Comparison of ENCODE assay signal across 16 mouse cellular contexts in genomic region chr9:64734166-64734565, GRCm38 (mm10). TPM values are rescaled to one million over a fixed set of nuclear protein-coding genes. Genes with fewer than 3 reads are reported as not detected.
DNase-seq lines count a peak whose midpoint lies in the region; ATAC-seq and TF ChIP-seq lines count a peak whose summit lies in the region.
"Had no signal": no experiment of that assay in that cellular context is flagged by ENCODE, and none has a peak within 500 bp of the region (broad histone marks: within the 10 kb centered on the region; RNA-seq: fewer than 3 reads in every experiment).

No protein-coding gene starts in this region.

- no peak overlapping the region for H3K9ac ChIP-seq in heart, embryonic 16.5 days (ENCODE audit: low read length)
- H3K9ac ChIP-seq in lung, postnatal 0 days (replicated peaks; ENCODE audit: low read depth) = no peak overlapping the region
- H3K9ac ChIP-seq: hindbrain, embryonic 13.5 days; neural tube, embryonic 13.5 days had no signal

- intact Hi-C loops in heart, postnatal 10 days (cut with DNase I) = no loop called here

- no peak overlapping the region for H3K4me3 ChIP-seq in heart, embryonic 16.5 days (ENCODE audit: low read length)
- no peak overlapping the region for H3K4me3 ChIP-seq in thymus, adult 2 months (ENCODE audit: control insufficient read depth, insufficient read depth, low read length)
- H3K4me3 ChIP-seq in macrophage (ENCODE audit: inconsistent target) = no peak overlapping the region
- no peak overlapping the region for H3K4me3 ChIP-seq in lung, postnatal 0 days (ENCODE audit: low read depth, low read length)
- H3K4me3 ChIP-seq: hindbrain, embryonic 13.5 days; neural tube, embryonic 13.5 days had no signal

- no peak for TF ChIP-seq POLR2A in thymus, adult 2 months (IDR thresholded peaks at IDR 0.05; ENCODE audit: control insufficient read depth, extremely low read depth, insufficient read depth, low read length, poor library complexity)

- 44% methylated on average over 6 of the region's 6 CpGs for WGBS in heart, embryonic 16.5 days
- 33% methylated on average over 6 of the region's 6 CpGs for WGBS in thymus, adult 2 months
- 83% methylated on average over 6 of the region's 6 CpGs for WGBS in macrophage (ENCODE audit: missing documents)
- 63% methylated on average over 6 of the region's 6 CpGs for WGBS in lung, postnatal 0 days

- no peak for TF ChIP-seq CTCF in thymus, adult 2 months (IDR thresholded peaks at IDR 0.05; ENCODE audit: borderline replicate concordance, control insufficient read depth, extremely low read depth, insufficient read depth, low read length, poor library complexity)
- TF ChIP-seq CTCF in lung, postnatal 0 days (IDR thresholded peaks at IDR 0.05) = no peak

- no peaks in the 10 kb centered on the region for H3K27me3 ChIP-seq in heart, embryonic 16.5 days (ENCODE audit: control insufficient read depth, insufficient read depth, low read length)
- no peaks in the 10 kb centered on the region for H3K27me3 ChIP-seq in thymus, adult 2 months (ENCODE audit: control insufficient read depth, insufficient read depth, low read length)
- no peaks in the 10 kb centered on the region for H3K27me3 ChIP-seq in lung, postnatal 0 days (replicated peaks; ENCODE audit: insufficient read depth, low read length)
- H3K27me3 ChIP-seq: hindbrain, embryonic 13.5 days; neural tube, embryonic 13.5 days had no signal

- H3K79me2 ChIP-seq in macrophage (ENCODE audit: inconsistent target) = peaks cover 81% of the 10 kb centered on the region

- no peaks in the 10 kb centered on the region for H3K36me3 ChIP-seq in heart, embryonic 16.5 days (ENCODE audit: control insufficient read depth, insufficient read depth)
- no peaks in the 10 kb centered on the region for H3K36me3 ChIP-seq in thymus, adult 2 months (ENCODE audit: control insufficient read depth, insufficient read depth, low read length)
- H3K36me3 ChIP-seq in macrophage (ENCODE audit: inconsistent target) = no peaks in the 10 kb centered on the region
- no peaks in the 10 kb centered on the region for H3K36me3 ChIP-seq in lung, postnatal 0 days (ENCODE audit: insufficient read depth, low read length)
- H3K36me3 ChIP-seq: hindbrain, embryonic 13.5 days; neural tube, embryonic 13.5 days had no signal

- H3K9me3 ChIP-seq in heart, embryonic 16.5 days (replicated peaks; ENCODE audit: control insufficient read depth, low read length) = no peaks in the 10 kb centered on the region
- no peaks in the 10 kb centered on the region for H3K9me3 ChIP-seq in lung, postnatal 0 days (ENCODE audit: low read length)
- H3K9me3 ChIP-seq: hindbrain, embryonic 13.5 days; neural tube, embryonic 13.5 days had no signal

- H3K4me1 ChIP-seq in heart, embryonic 16.5 days (ENCODE audit: control insufficient read depth, insufficient read depth, low read length) = peaks cover 14% of the 10 kb centered on the region
- H3K4me1 ChIP-seq in thymus, adult 2 months (replicated peaks; ENCODE audit: control insufficient read depth, insufficient read depth, low read length) = peaks cover 3% of the 10 kb centered on the region
- H3K4me1 ChIP-seq in lung, postnatal 0 days (ENCODE audit: insufficient read depth, low read depth, low read length) = no peaks in the 10 kb centered on the region

- no peak for TF ChIP-seq EP300 in lung, postnatal 0 days (IDR thresholded peaks at IDR 0.05)

- H3K27ac ChIP-seq in heart, embryonic 16.5 days (ENCODE audit: low read length) = no peak overlapping the region
- H3K27ac ChIP-seq in thymus, adult 2 months (ENCODE audit: control insufficient read depth, insufficient read depth, low read length) = no peak overlapping the region
- H3K27ac ChIP-seq in macrophage = peak overlapping the region; percentile 80
- H3K27ac ChIP-seq in lung, postnatal 0 days (ENCODE audit: low read length) = no peak overlapping the region
- H3K27ac ChIP-seq: hindbrain, embryonic 13.5 days; neural tube, embryonic 13.5 days had no signal

- DNase-seq in heart, postnatal 10 days = no peak
- DNase-seq in thymus, adult 2 months = peak; percentile 5
- DNase-seq in thymus, adult 18-20 months = no peak
- DNase-seq in urinary bladder, postnatal 36 days (ENCODE audit: low spot score in 2 of 2) = no peak
- DNase-seq in neural tube, embryonic 10.5 days (ENCODE audit: extremely low spot score, low spot score) = no peak
- no peak for DNase-seq in lung, postnatal 0 days (ENCODE audit: low spot score)
- DNase-seq: cerebellum, postnatal 36 days; left cerebral cortex, postnatal 4 days; retina, postnatal 1 day; spleen, adult 18-20 months had no signal

- peak overlapping the region; percentile 30 for H3K4me2 ChIP-seq in heart, embryonic 16.5 days (ENCODE audit: low read depth, low read length)
- no peak overlapping the region for H3K4me2 ChIP-seq in lung, postnatal 0 days (replicated peaks; ENCODE audit: low read depth, low read length)
- H3K4me2 ChIP-seq: hindbrain, embryonic 13.5 days; midbrain, embryonic 11.5 days; neural tube, embryonic 13.5 days had no signal

- no peak for ATAC-seq in heart, embryonic 16.5 days (replicated peaks; ENCODE audit: extremely low read depth, insufficient read depth, low FRiP score)
- no peak for ATAC-seq in lung, postnatal 0 days
- ATAC-seq: forebrain, embryonic 16.5 days had no signal

RNA-seq across cellular contexts. Expression of gene Rab11a, which starts 3.4 kb away (rescaled TPM):
- polyA plus RNA-seq in heart, embryonic 16.5 days (2015; fragmentation: Nextera tagmentation; extraction: Ambion mirVana) = 287 and 335 TPM in 2 replicates
- total RNA-seq in heart, postnatal 10 days (2021) = 100 to 1,000 TPM; 274 to 276 TPM
- 50.1 and 60.1 TPM in 2 replicates for polyA plus RNA-seq in thymus, adult 2 months (2012; rRNA removed)
- 100 to 1,000 TPM in 5 of 26 experiments, 10 to 100 TPM in 21; 67.4 to 117 (median 73.8) TPM for total RNA-seq in macrophage (2018; cell fraction: chromatin; rRNA removed)
- 100 to 1,000 TPM; 177 to 284 (median 221) TPM for total RNA-seq in macrophage (2018; cell fraction: cytosol; rRNA removed)
- total RNA-seq in macrophage (2018; cell fraction: nucleus; rRNA removed) = 100 to 1,000 TPM in 10 of 26 experiments, 10 to 100 TPM in 16; 65.8 to 128 (median 94.2) TPM
- 214 to 374 TPM (median 216 TPM) in 3 replicates for polyA plus RNA-seq in macrophage (2018)
- 608 and 674 TPM in 2 replicates for polyA plus RNA-seq in lung, postnatal 0 days (2015; fragmentation: Nextera tagmentation; extraction: Ambion mirVana)
